Mouse (Mus musculus) cerebellum, adult 2 months (tissue): ENCODE results near the gene Nr1d1.

Experiments used
- CTCF ChIP-seq: fragments of 200-500 bp; IDR thresholded peaks from 2 replicates; pipeline ENCODE4 v1.5.1; 2011; ENCODE audit warnings: low read depth, mild to moderate bottlenecking, control low read depth, low read length, moderate library complexity, borderline replicate concordance; ENCODE audit not compliant: insufficient read depth
- POLR2A ChIP-seq: fragments of 200-500 bp; IDR thresholded peaks from 2 replicates; pipeline ENCODE4 v1.6.1; 2011; ENCODE audit warnings: low read length, control low read depth, borderline replicate concordance; ENCODE audit not compliant: insufficient read depth

DNA sequence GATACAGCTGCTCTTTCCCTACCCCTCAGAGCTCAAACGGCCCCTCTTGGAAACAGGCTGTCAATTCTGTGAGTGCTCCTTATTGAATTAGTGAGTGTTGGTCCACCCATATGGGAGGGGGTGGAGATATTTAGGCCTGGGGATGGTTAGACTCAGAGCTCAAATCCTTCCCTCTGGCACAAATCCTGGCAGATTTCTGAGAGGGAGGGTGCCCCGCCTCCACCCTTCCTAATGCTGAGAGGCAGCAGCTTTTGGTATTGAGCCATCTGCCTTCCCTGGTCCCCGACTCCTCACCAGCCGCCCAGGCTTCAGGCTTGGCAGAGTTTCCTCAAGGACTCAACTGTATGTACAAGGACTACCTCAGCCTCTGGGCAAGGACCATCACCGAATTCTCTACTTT is 44.0 kb downstream of the Nr1d1 start:
- TF ChIP-seq POLR2A, result no peak
- TF ChIP-seq CTCF, result no peak
